Comparison of ENCODE assay signal across 8 mouse cellular contexts in the genomic region with DNA sequence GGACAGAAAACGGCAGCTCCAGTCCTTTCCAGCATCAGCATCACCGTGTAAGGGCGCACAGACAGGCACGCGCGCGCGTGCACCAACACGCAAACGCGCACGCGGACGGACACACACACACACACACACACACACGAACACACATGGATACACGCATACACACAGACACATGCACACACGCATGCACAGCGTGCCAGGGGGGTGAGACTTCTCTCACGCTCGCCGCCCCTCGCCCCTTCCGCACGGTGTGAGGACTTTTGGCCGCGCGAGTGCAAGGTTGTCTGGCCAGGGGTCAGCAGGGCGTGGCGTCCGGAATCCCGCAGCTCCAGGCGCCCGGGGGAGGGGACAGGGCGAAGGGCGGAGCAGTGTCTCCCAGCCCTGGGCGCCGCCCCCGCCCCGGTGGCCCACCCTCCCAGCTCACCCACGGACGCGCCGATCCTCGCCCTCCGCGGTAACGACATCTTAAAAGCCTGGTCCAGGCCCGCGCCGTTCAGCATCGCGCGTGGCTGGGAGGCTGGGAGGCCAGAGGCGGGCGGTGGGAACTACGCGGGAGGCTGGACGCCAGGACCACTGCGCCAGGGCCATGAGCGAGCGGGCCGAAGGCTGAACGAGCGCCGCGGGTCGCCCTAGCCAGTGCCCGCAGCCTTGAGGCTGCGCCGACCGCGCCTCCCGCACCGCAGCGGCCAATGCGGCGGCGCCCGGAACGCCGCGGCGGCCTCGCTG. TPM values are rescaled to one million over a fixed set of nuclear protein-coding genes. Genes with fewer than 3 reads are reported as not detected.
DNase-seq lines count a peak whose midpoint lies in the region; ATAC-seq and TF ChIP-seq lines count a peak whose summit lies in the region.

No protein-coding gene starts in this region.

- peak overlapping the region; percentile 99 for H3K4me2 ChIP-seq in embryonic facial prominence, embryonic 13.5 days
- peak overlapping the region; percentile 97 for H3K4me2 ChIP-seq in heart, postnatal 0 days (ENCODE audit: low read depth, low read length)
- peak overlapping the region; percentile 80 for H3K4me2 ChIP-seq in liver, embryonic 13.5 days
- H3K4me2 ChIP-seq in neural tube, embryonic 13.5 days: peak overlapping the region; percentile 85

- H3K9ac ChIP-seq in embryonic facial prominence, embryonic 13.5 days: peak overlapping the region; percentile 71
- H3K9ac ChIP-seq in heart, postnatal 0 days (replicated peaks; ENCODE audit: low read depth, low read length): peak overlapping the region; percentile 79
- H3K9ac ChIP-seq in liver, embryonic 13.5 days: peak overlapping the region; percentile 63
- peak overlapping the region; percentile 90 for H3K9ac ChIP-seq in neural tube, embryonic 13.5 days

- peaks cover 7% of the 10 kb centered on the region; the same call in 1 of the 2 replicates for H3K4me1 ChIP-seq in embryonic facial prominence, embryonic 13.5 days
- peaks cover 13% of the 10 kb centered on the region for H3K4me1 ChIP-seq in heart, postnatal 0 days (ENCODE audit: control insufficient read depth, insufficient read depth)
- peaks cover 35% of the 10 kb centered on the region for H3K4me1 ChIP-seq in liver, embryonic 13.5 days (replicated peaks)
- peaks cover 46% of the 10 kb centered on the region for H3K4me1 ChIP-seq in neural tube, embryonic 13.5 days (replicated peaks)

- ATAC-seq in embryonic facial prominence, embryonic 13.5 days (ENCODE audit: insufficient number of reproducible peaks, insufficient read depth, low FRiP score, low TSS enrichment, low read depth): peak; percentile 52; the same call in 1 of the 2 replicates
- peak; percentile 87 for ATAC-seq in heart, postnatal 0 days (ENCODE audit: insufficient read depth, low read depth)
- peak; percentile 71 for ATAC-seq in liver, embryonic 13.5 days (ENCODE audit: low read depth)
- peak; percentile 90 for ATAC-seq in neural tube, embryonic 13.5 days (ENCODE audit: low read depth)

- under 1% methylated on average over 80 of the region's 84 CpGs for WGBS in embryonic facial prominence, embryonic 13.5 days
- WGBS in heart, postnatal 0 days: 1% methylated on average over 63 of the region's 84 CpGs
- under 1% methylated on average over 79 of the region's 84 CpGs for WGBS in liver, embryonic 13.5 days (ENCODE audit: insufficient replicate concordance)
- WGBS in neural tube, embryonic 13.5 days: 1% methylated on average over 70 of the region's 84 CpGs

- H3K4me3 ChIP-seq in embryonic facial prominence, embryonic 13.5 days: peak overlapping the region; percentile 70
- H3K4me3 ChIP-seq in heart, postnatal 0 days (ENCODE audit: low read depth, low read length): peak overlapping the region; percentile 77
- peak overlapping the region; percentile 64 for H3K4me3 ChIP-seq in liver, embryonic 13.5 days (replicated peaks)
- peak overlapping the region; percentile 74 for H3K4me3 ChIP-seq in neural tube, embryonic 13.5 days

- H3K27me3 ChIP-seq in embryonic facial prominence, embryonic 13.5 days: peaks cover 65% of the 10 kb centered on the region
- no peaks in the 10 kb centered on the region; the same call in 1 of the 2 replicates for H3K27me3 ChIP-seq in heart, postnatal 0 days (ENCODE audit: control insufficient read depth, insufficient read depth, low read length)
- H3K27me3 ChIP-seq in liver, embryonic 13.5 days: peaks cover 44% of the 10 kb centered on the region
- H3K27me3 ChIP-seq in neural tube, embryonic 13.5 days: peaks cover 37% of the 10 kb centered on the region

- H3K9me3 ChIP-seq in embryonic facial prominence, embryonic 13.5 days: no peaks in the 10 kb centered on the region
- no peaks in the 10 kb centered on the region for H3K9me3 ChIP-seq in heart, postnatal 0 days (replicated peaks; ENCODE audit: control insufficient read depth, low read length)
- H3K9me3 ChIP-seq in liver, embryonic 13.5 days (replicated peaks): no peaks in the 10 kb centered on the region
- H3K9me3 ChIP-seq in neural tube, embryonic 13.5 days: no peaks in the 10 kb centered on the region

- TF ChIP-seq CTCF in heart, postnatal 0 days (IDR thresholded peaks at IDR 0.05; ENCODE audit: low read depth): no peak

- H3K36me3 ChIP-seq in embryonic facial prominence, embryonic 13.5 days: no peaks in the 10 kb centered on the region
- H3K36me3 ChIP-seq in heart, postnatal 0 days (replicated peaks; ENCODE audit: control insufficient read depth, insufficient read depth, low read length): no peaks in the 10 kb centered on the region
- no peaks in the 10 kb centered on the region for H3K36me3 ChIP-seq in liver, embryonic 13.5 days
- H3K36me3 ChIP-seq in neural tube, embryonic 13.5 days: 0 out of 2 replicates have a peak, but pooled peaks cover 9% of the 10 kb centered on the region

- peak; percentile 56 to 59 for DNase-seq in urinary bladder, adult 18-20 months (ENCODE audit: low spot score in 2 of 2)
- no peak for DNase-seq in urinary bladder, postnatal 10 days (ENCODE audit: low spot score)
- peak; percentile 40 for DNase-seq in heart, postnatal 0 days (ENCODE audit: low spot score)
- peak; percentile 64 to 80 for DNase-seq in kidney, postnatal 4 days
- peak; percentile 5 for DNase-seq in liver, embryonic 13.5 days
- DNase-seq in urinary bladder, postnatal 14 days (ENCODE audit: low spot score): peak; percentile 66

- no peak overlapping the region for H3K27ac ChIP-seq in embryonic facial prominence, embryonic 13.5 days
- H3K27ac ChIP-seq in heart, postnatal 0 days (ENCODE audit: low read depth): peak overlapping the region; percentile 73
- peak overlapping the region; percentile 71 for H3K27ac ChIP-seq in liver, embryonic 13.5 days
- H3K27ac ChIP-seq in neural tube, embryonic 13.5 days (replicated peaks): peak overlapping the region; percentile 91

- TF ChIP-seq EP300 in heart, postnatal 0 days (IDR thresholded peaks at IDR 0.05; ENCODE audit: low read depth): no peak

RNA-seq across cellular contexts. Expression of a gene that starts 19.9 kb away (rescaled TPM):
- 3.0 and 3.1 TPM in 2 replicates for polyA plus RNA-seq in embryonic facial prominence, embryonic 13.5 days (2015; fragmentation: Nextera tagmentation; extraction: Ambion mirVana)
- 2.8 and 115 TPM in 2 replicates for total RNA-seq in heart, postnatal 0 days (2014; rRNA removed; ENCODE audit: low replicate concordance)
- 4.9 and 5.2 TPM in 2 replicates for polyA plus RNA-seq in heart, postnatal 0 days (2015; fragmentation: Nextera tagmentation; extraction: Ambion mirVana)
- polyA plus RNA-seq in liver, embryonic 13.5 days (2015; fragmentation: Nextera tagmentation; extraction: Ambion mirVana): 1.8 and 2.4 TPM in 2 replicates
- 32.7 and 36.6 TPM in 2 replicates for polyA plus RNA-seq in neural tube, embryonic 13.5 days (2015; fragmentation: Nextera tagmentation; extraction: Ambion mirVana)
